9 mouse cellular contexts compared by ENCODE assay signal in genomic region chr8:120548313-120548761, GRCm38 (mm10). TPM values are rescaled to one million over a fixed set of nuclear protein-coding genes. Genes with fewer than 3 reads are reported as not detected.
DNase-seq lines count a peak whose midpoint lies in the region; ATAC-seq and TF ChIP-seq lines count a peak whose summit lies in the region.
"Had no signal": no experiment of that assay in that cellular context is flagged by ENCODE, and none has a peak within 500 bp of the region (broad histone marks: within the 10 kb centered on the region; RNA-seq: fewer than 3 reads in every experiment).

No protein-coding gene starts in this region.

- H3K4me3 ChIP-seq in embryonic facial prominence, embryonic 12.5 days: no peak overlapping the region
- H3K4me3 ChIP-seq in hindbrain, postnatal 0 days (ENCODE audit: low read length): no peak overlapping the region
- no peak overlapping the region for H3K4me3 ChIP-seq in olfactory bulb, adult 2 months (ENCODE audit: insufficient read depth, low read depth, low read length)
- H3K4me3 ChIP-seq: erythroblast, embryonic 14.5 days had no signal

- H3K4me1 ChIP-seq in embryonic facial prominence, embryonic 12.5 days: peaks cover 76% of the 10 kb centered on the region
- H3K4me1 ChIP-seq in hindbrain, postnatal 0 days (ENCODE audit: insufficient read depth, low read length): peaks cover 46% of the 10 kb centered on the region
- H3K4me1 ChIP-seq in olfactory bulb, adult 2 months (ENCODE audit: control insufficient read depth, insufficient read depth, low read length): peaks cover 79% of the 10 kb centered on the region

- WGBS in embryonic facial prominence, embryonic 12.5 days: 46% methylated on average over 16 of the region's 16 CpGs
- WGBS in hindbrain, postnatal 0 days: 34% methylated on average over 16 of the region's 16 CpGs
- 32% methylated on average over 16 of the region's 16 CpGs for WGBS in olfactory bulb, adult 2 months

- no peaks in the 10 kb centered on the region for H3K27me3 ChIP-seq in embryonic facial prominence, embryonic 12.5 days
- H3K27me3 ChIP-seq in hindbrain, postnatal 0 days (ENCODE audit: insufficient read depth, low read length): no peaks in the 10 kb centered on the region

- TF ChIP-seq CTCF in hindbrain, postnatal 0 days (IDR thresholded peaks at IDR 0.05; ENCODE audit: low read depth): no peak
- no peak for TF ChIP-seq CTCF in olfactory bulb, adult 2 months (IDR thresholded peaks at IDR 0.05; ENCODE audit: insufficient read depth, low read depth, low read length)

- DNase-seq in left cerebral cortex, postnatal 14 days (ENCODE audit: low spot score in 2 of 2): peak; percentile 62 to 79
- DNase-seq in left cerebral cortex, postnatal 4 days: no peak
- DNase-seq in hindbrain, postnatal 0 days (ENCODE audit: low spot score): peak; percentile 66
- DNase-seq in lung, adult 18-20 months: no peak
- no peak for DNase-seq in lung, postnatal 4 days
- DNase-seq in adrenal gland, adult 18-20 months (ENCODE audit: low spot score in 2 of 2): no peak

- H3K36me3 ChIP-seq in embryonic facial prominence, embryonic 12.5 days: no peaks in the 10 kb centered on the region
- H3K36me3 ChIP-seq in hindbrain, postnatal 0 days (ENCODE audit: insufficient read depth, low read length): no peaks in the 10 kb centered on the region

- TF ChIP-seq POLR2A in olfactory bulb, adult 2 months (IDR thresholded peaks at IDR 0.05; ENCODE audit: insufficient read depth, low read depth, low read length): no peak

- no peak overlapping the region for H3K27ac ChIP-seq in embryonic facial prominence, embryonic 12.5 days
- H3K27ac ChIP-seq in hindbrain, postnatal 0 days: peak overlapping the region; percentile 70; the same call in 1 of the 2 replicates
- H3K27ac ChIP-seq in olfactory bulb, adult 2 months (ENCODE audit: insufficient read depth, low read depth, low read length): peak overlapping the region; percentile 48

- H3K9ac ChIP-seq in embryonic facial prominence, embryonic 12.5 days: peak overlapping the region; percentile 1; the same call in 1 of the 2 replicates
- peak overlapping the region; percentile 35; the same call in 1 of the 2 replicates for H3K9ac ChIP-seq in hindbrain, postnatal 0 days (replicated peaks; ENCODE audit: low read length)

- no peaks in the 10 kb centered on the region for H3K9me3 ChIP-seq in embryonic facial prominence, embryonic 12.5 days
- no peaks in the 10 kb centered on the region for H3K9me3 ChIP-seq in hindbrain, postnatal 0 days (ENCODE audit: low read length)

- H3K4me2 ChIP-seq in embryonic facial prominence, embryonic 12.5 days (replicated peaks): no peak overlapping the region
- peak overlapping the region; percentile 6; the same call in 1 of the 2 replicates for H3K4me2 ChIP-seq in hindbrain, postnatal 0 days (ENCODE audit: low read depth, low read length)

- intact Hi-C loops in left cerebral cortex, postnatal 14 days (cut with DNase I): no loop called here
- intact Hi-C loops in left cerebral cortex, postnatal 4 days (cut with DNase I): no loop called here

- no peak for ATAC-seq in embryonic facial prominence, embryonic 12.5 days (ENCODE audit: insufficient number of reproducible peaks, insufficient read depth, low FRiP score, low TSS enrichment)
- no peak for ATAC-seq in hindbrain, postnatal 0 days

RNA-seq across cellular contexts. Expression of gene Gins2, which starts 40.8 kb away (rescaled TPM):
- total RNA-seq in left cerebral cortex, postnatal 14 days (2021): 1 to 10 TPM; 1.2 to 1.4 TPM
- 1 to 10 TPM; 4.8 to 5.7 TPM for total RNA-seq in left cerebral cortex, postnatal 4 days (2021)
- 109 and 115 TPM in 2 replicates for polyA plus RNA-seq in embryonic facial prominence, embryonic 12.5 days (2016; fragmentation: Nextera tagmentation; extraction: Ambion mirVana)
- 2.8 and 12.3 TPM in 2 replicates for total RNA-seq in hindbrain, postnatal 0 days (2014; rRNA removed)
- polyA plus RNA-seq in hindbrain, postnatal 0 days (2015; fragmentation: Nextera tagmentation; extraction: Ambion mirVana): 17.2 and 20.6 TPM in 2 replicates
- polyA plus RNA-seq in olfactory bulb, adult 2 months (2012; ENCODE audit: insufficient read depth, insufficient read length, low replicate concordance, missing spikeins): not detected in 2 replicates
- total RNA-seq in adrenal gland, adult 18-20 months (2021): 1 to 10 TPM; 4.6 to 5.0 TPM

Comparison
In these comparisons a context has a peak if more than half of its experiments do, and no peak if none do; other contexts are left out.
1. DNase-seq: peak in left cerebral cortex, postnatal 14 days (2 of 2) and hindbrain, postnatal 0 days (single experiment); none in left cerebral cortex, postnatal 4 days (single experiment), lung, adult 18-20 months (0 of 2), lung, postnatal 4 days (0 of 2) and adrenal gland, adult 18-20 months (0 of 2).